Mouse (Mus musculus) liver, embryonic 15.5 days (tissue): ENCODE data around the gene Uchl4. TPM values are rescaled to one million over a fixed set of nuclear protein-coding genes. Genes with fewer than 3 reads are reported as not detected.
"Not testable (repeated sequence)": the region's sequence is repeated elsewhere in the genome, so short reads cannot be mapped to it uniquely, and the experiment has no call there.

Source experiments
- ATAC-seq: fragments of 200-750 bp; cut with Nextera tagmentation; 2 replicates; pipeline ENCODE4 v1.8.0; 2017; ENCODE audit warnings: moderate number of reproducible peaks, mild to moderate bottlenecking, moderate library complexity; ENCODE audit not compliant: insufficient read depth
- H3K27ac ChIP-seq: fragments of 300-500 bp; sonication (generic); replicated peaks from 2 replicates; pipeline ENCODE4 v1.5.1; 2015; ENCODE audit warnings: mild to moderate bottlenecking, inconsistent platforms
- H3K27me3 ChIP-seq: fragments of 300-500 bp; sonication (generic); 2 replicates; pipeline ENCODE4 v1.6.1; 2015; ENCODE audit warnings: mild to moderate bottlenecking, inconsistent platforms
- H3K36me3 ChIP-seq: fragments of 300-500 bp; sonication (generic); replicated peaks from 2 replicates; pipeline ENCODE4 v1.6.1; 2015; ENCODE audit warnings: moderate library complexity, mild to moderate bottlenecking, inconsistent platforms
- H3K4me1 ChIP-seq: fragments of 300-500 bp; sonication (generic); replicated peaks from 2 replicates; pipeline ENCODE4 v1.6.1; 2015; ENCODE audit warnings: inconsistent platforms
- H3K4me2 ChIP-seq: fragments of 300-500 bp; sonication (generic); 2 replicates; pipeline ENCODE4 v1.6.1; 2015; ENCODE audit warnings: moderate library complexity, mild to moderate bottlenecking, inconsistent platforms
- H3K4me3 ChIP-seq: fragments of 300-500 bp; sonication (generic); replicated peaks from 2 replicates; pipeline ENCODE4 v1.5.1; 2015; ENCODE audit warnings: mild to moderate bottlenecking, inconsistent platforms
- H3K9ac ChIP-seq: fragments of 300-500 bp; sonication (generic); 2 replicates; pipeline ENCODE4 v1.6.1; 2015; ENCODE audit warnings: moderate library complexity, mild to moderate bottlenecking, inconsistent platforms
- H3K9me3 ChIP-seq: fragments of 300-500 bp; sonication (generic); replicated peaks from 2 replicates; pipeline ENCODE4 v1.6.1; 2016; ENCODE audit warnings: inconsistent platforms
- WGBS: fragments of 180-500 bp; shearing (Covaris S2); methylation state at CpG from one replicate; pipeline ENCODE4 v1.1.7; 2015; ENCODE audit warnings: mixed read lengths; ENCODE audit not compliant: insufficient replicate concordance; 5-methylcytosine and 5-hydroxymethylcytosine counted together
- polyA plus RNA-seq: library from polyadenylated mRNA; unstranded; fragments of >200 nt; fragmentation: Nextera tagmentation; extraction: Ambion mirVana; gene quantifications from 2 replicates; pipeline ENCODE4 v1.2.1, GENCODE M21; 2015

Gene Uchl4
- polyA plus RNA-seq, 1 experiment from 2014 or later: 0.44 TPM

- H3K4me1 ChIP-seq: peaks cover 33% of the 10 kb centered on the region
- H3K9ac ChIP-seq: peak within 1 kb of the TSS; percentile 87
- ATAC-seq: peak; percentile 92
- H3K9me3 ChIP-seq: no peaks in the 10 kb centered on the region
- H3K36me3 ChIP-seq: no peaks in the 10 kb centered on the region; the same call in 1 of the 2 replicates
- H3K27ac ChIP-seq: peak within 1 kb of the TSS; percentile 90
- peak within 1 kb of the TSS; percentile 92 for H3K4me2 ChIP-seq
- H3K27me3 ChIP-seq: no peaks in the 10 kb centered on the region
- H3K4me3 ChIP-seq: peak within 1 kb of the TSS; percentile 92
- under 1% methylated on average over 89 of the region's 89 CpGs for WGBS
These were observed 18.3 kb downstream of the Uchl4 start, which contains the start of gene Map2k1 for GRCm38 (mm10) chr9:64253021-64253904. Gene Map2k1, minus strand, starts transcription at chr9:64253631.

DNA sequence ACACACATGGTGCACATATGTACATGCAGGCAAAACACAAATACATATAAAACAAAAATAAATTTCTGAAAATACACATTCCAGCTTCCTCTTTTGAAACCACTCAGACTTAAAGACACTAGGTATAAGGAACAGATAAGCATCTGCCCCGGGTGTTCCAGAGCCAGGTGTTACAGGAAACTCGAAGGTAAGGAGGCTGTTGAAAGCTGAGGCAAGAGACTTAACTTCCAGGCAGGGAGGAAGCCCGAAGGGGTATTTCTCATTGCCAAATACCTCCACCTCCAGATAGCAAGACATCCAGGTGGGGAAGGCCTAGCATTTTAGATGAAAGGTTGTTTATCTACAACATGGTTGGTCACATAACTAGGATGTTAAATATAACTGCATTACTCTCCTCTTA lies 20.4 kb downstream of the Uchl4 start:
- H3K4me3 ChIP-seq: no peak overlapping the region
- no peaks in the 10 kb centered on the region for H3K36me3 ChIP-seq
- H3K27me3 ChIP-seq: no peaks in the 10 kb centered on the region
- H3K27ac ChIP-seq: no peak overlapping the region
- WGBS: 43% methylated on average over 3 of the region's 3 CpGs
- peaks cover 29% of the 10 kb centered on the region for H3K4me1 ChIP-seq
- no peaks in the 10 kb centered on the region for H3K9me3 ChIP-seq
- no peak overlapping the region for H3K9ac ChIP-seq
- no peak overlapping the region for H3K4me2 ChIP-seq
- ATAC-seq: no peak

DNA sequence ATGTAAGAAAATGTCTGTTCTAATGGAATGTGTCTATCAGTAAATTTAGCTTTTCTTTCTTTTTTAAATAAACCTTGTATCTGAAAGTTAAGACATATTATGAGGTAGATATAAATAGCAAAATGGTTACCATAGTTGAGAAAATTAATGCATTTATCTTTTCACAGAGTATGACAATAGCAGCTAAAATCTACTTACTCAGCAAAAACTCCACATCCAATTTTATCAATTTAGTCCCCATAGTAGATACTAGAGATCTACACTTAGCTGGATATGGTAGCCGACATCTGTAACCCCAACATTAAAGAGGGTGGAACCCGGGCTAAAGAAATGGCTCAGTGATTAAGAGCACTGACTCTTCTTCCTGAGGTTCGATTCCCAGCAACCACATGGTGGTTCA lies 21.2 kb downstream of the Uchl4 start:
- Histone ChIP-seq H3K4me3 (no peak overlapping the region), H3K9ac (no peak overlapping the region), H3K9me3 (no peaks in the 10 kb centered on the region), H3K4me1 (peaks cover 25% of the 10 kb centered on the region), H3K27ac (no peak overlapping the region), H3K27me3 (no peaks in the 10 kb centered on the region), H3K36me3 (no peaks in the 10 kb centered on the region), H3K4me2 (no peak overlapping the region)
- no peak for ATAC-seq
- 69% methylated on average over 3 of the region's 3 CpGs for WGBS

- no peak overlapping the region for H3K27ac ChIP-seq
- H3K27me3 ChIP-seq: no peaks in the 10 kb centered on the region
- no peak overlapping the region for H3K4me3 ChIP-seq
- ATAC-seq: no peak
- no peaks in the 10 kb centered on the region for H3K36me3 ChIP-seq
- H3K9ac ChIP-seq: no peak overlapping the region
- no peaks in the 10 kb centered on the region for H3K9me3 ChIP-seq
- H3K4me2 ChIP-seq: no peak overlapping the region
- 72% methylated on average over 5 of the region's 5 CpGs for WGBS
- H3K4me1 ChIP-seq: no peaks in the 10 kb centered on the region
These were observed 24.9 kb downstream of the Uchl4 start for GRCm38 (mm10) chr9:64259906-64260305.

GRCm38 (mm10) chr9:64261023-64261422 lies 26.0 kb downstream of the Uchl4 start:
- H3K9me3 ChIP-seq: no peaks in the 10 kb centered on the region
- no peaks in the 10 kb centered on the region for H3K36me3 ChIP-seq
- H3K4me3 ChIP-seq: no peak overlapping the region
- no peak for ATAC-seq
- H3K27ac ChIP-seq: no peak overlapping the region
- no peaks in the 10 kb centered on the region for H3K27me3 ChIP-seq
- H3K4me1 ChIP-seq: no peaks in the 10 kb centered on the region
- no peak overlapping the region for H3K9ac ChIP-seq
- H3K4me2 ChIP-seq: no peak overlapping the region
- WGBS: 68% methylated on average over 4 of the region's 4 CpGs

DNA sequence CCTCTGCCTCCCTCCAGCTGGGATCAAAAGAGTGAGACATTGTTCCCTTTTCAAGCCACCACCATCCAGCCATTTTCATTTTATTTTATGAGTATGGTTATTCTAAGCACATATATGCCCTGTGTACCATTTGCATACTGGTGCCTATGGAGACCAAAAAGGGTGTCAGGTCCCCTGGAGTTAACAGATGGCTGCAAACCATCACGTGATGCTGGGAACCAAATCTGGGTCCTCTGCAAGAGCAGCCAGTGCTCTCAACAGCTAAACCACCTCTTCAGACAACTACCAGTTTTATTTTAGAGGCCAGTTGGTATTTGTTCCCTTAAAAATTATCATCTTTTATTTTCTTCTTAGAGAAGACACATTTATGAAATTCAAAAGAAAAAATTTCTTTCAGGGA lies 29.8 kb downstream of the Uchl4 start:
- Histone ChIP-seq H3K9me3 (no peaks in the 10 kb centered on the region), H3K4me2 (no peak overlapping the region), H3K9ac (no peak overlapping the region), H3K4me3 (no peak overlapping the region), H3K27me3 (no peaks in the 10 kb centered on the region), H3K27ac (no peak overlapping the region), H3K36me3 (no peaks in the 10 kb centered on the region), H3K4me1 (no peaks in the 10 kb centered on the region)
- WGBS: 31% methylated on average over 1 of the region's 1 CpGs
- no peak for ATAC-seq

DNA sequence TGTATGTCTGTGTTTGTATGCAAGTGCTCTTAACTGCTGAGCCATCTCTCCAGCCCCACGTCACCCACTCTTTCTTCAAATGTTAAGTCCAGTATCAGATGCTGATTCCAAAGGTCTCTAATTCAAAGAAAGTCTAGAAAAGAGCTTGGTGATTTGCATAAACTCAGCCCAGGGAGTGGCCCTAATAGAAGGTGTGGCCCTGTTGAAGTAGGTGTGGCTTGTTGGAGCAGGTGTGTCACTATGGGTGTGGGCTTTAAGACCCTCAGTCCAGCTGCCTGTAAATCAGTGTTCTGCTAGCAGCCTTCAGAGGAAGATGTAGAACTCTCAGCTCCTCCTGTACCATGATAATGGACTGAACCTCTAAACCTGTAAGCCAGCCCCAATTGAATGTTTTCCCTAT lies 32.2 kb downstream of the Uchl4 start:
- WGBS: 65% methylated on average over 1 of the region's 1 CpGs
- ATAC-seq: no peak

GRCm38 (mm10) chr9:64268196-64268595 lies 33.2 kb downstream of the Uchl4 start:
- H3K9me3 ChIP-seq: no peaks in the 10 kb centered on the region
- H3K36me3 ChIP-seq: no peaks in the 10 kb centered on the region
- H3K4me3 ChIP-seq: no peak overlapping the region
- H3K9ac ChIP-seq: no peak overlapping the region
- H3K27me3 ChIP-seq: no peaks in the 10 kb centered on the region
- 58% methylated on average over 10 of the region's 10 CpGs for WGBS
- no peak overlapping the region for H3K4me2 ChIP-seq
- ATAC-seq: no peak
- no peaks in the 10 kb centered on the region; the same call in 1 of the 2 replicates for H3K4me1 ChIP-seq
- no peak overlapping the region for H3K27ac ChIP-seq

More for the DNA sequence above, 32.2 kb downstream of the Uchl4 start:
- no peak overlapping the region for H3K4me2 ChIP-seq
- H3K36me3 ChIP-seq: no peaks in the 10 kb centered on the region
- H3K4me3 ChIP-seq: no peak overlapping the region
- H3K4me1 ChIP-seq: no peaks in the 10 kb centered on the region; the same call in 1 of the 2 replicates
- no peak overlapping the region for H3K27ac ChIP-seq
- H3K27me3 ChIP-seq: no peaks in the 10 kb centered on the region
- H3K9ac ChIP-seq: no peak overlapping the region
- H3K9me3 ChIP-seq: no peaks in the 10 kb centered on the region

DNA sequence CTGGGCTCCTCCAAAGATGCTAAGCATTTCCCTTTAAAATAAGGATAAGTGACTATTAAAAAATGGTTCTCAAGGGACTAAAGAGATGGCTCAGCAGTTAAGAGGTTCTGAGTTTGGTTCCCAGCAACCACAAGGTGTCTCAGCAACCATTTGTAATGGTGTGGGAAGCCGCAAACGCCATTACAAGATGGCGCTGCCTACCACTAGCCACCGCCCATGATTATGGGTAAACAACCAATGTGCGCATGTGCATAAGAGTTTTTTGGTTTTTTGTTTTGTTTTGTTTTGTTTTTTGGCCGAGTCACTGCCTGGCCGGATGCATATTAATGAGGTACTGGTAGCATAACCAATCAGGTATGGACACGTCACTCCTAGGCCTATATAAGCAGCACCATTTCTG lies 33.8 kb downstream of the Uchl4 start:
- H3K9me3 ChIP-seq, ATAC-seq, H3K27ac ChIP-seq, H3K27me3 ChIP-seq, H3K4me3 ChIP-seq, H3K36me3 ChIP-seq, H3K4me1 ChIP-seq, H3K9ac ChIP-seq, H3K4me2 ChIP-seq: not testable (repeated sequence)
- WGBS: 80% methylated on average over 8 of the region's 8 CpGs

- Histone ChIP-seq H3K36me3 (no peaks in the 10 kb centered on the region), H3K9me3 (no peaks in the 10 kb centered on the region), H3K9ac (no peak overlapping the region), H3K4me2 (no peak overlapping the region), H3K4me1 (no peaks in the 10 kb centered on the region; the same call in 1 of the 2 replicates), H3K27me3 (no peaks in the 10 kb centered on the region), H3K4me3 (no peak overlapping the region), H3K27ac (no peak overlapping the region)
- no peak for ATAC-seq
- WGBS: 31% methylated on average over 3 of the region's 3 CpGs
These were observed 36.2 kb downstream of the Uchl4 start for GRCm38 (mm10) chr9:64271249-64271648.

DNA sequence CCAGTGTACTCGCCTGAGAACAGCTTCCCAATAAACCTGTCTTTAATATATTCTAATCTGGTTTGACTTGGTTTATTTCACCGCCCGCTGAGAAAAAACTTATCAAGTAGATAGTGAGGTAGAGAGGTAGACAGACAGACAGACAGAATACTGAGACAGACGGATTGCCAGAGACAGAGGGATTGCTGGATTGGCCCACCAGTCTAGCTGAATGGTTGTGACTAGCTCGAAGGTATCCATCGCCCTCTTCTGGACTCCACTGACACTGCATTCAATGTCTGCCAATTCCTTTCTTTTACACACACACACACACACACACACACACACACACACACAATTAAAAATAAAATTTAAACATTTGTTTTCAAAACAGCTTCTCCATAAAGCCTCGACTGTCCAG lies 37.6 kb downstream of the Uchl4 start:
- H3K27me3 ChIP-seq: no peaks in the 10 kb centered on the region
- no peak overlapping the region for H3K27ac ChIP-seq
- H3K36me3 ChIP-seq: no peaks in the 10 kb centered on the region
- 35% methylated on average over 7 of the region's 7 CpGs for WGBS
- no peaks in the 10 kb centered on the region for H3K9me3 ChIP-seq
- no peak overlapping the region for H3K9ac ChIP-seq
- no peak overlapping the region for H3K4me3 ChIP-seq
- no peak overlapping the region for H3K4me2 ChIP-seq
- ATAC-seq: no peak
- no peaks in the 10 kb centered on the region; the same call in 1 of the 2 replicates for H3K4me1 ChIP-seq
